Mouse (Mus musculus): Measurements from ENCODE around the gene Acy3.

DNA sequence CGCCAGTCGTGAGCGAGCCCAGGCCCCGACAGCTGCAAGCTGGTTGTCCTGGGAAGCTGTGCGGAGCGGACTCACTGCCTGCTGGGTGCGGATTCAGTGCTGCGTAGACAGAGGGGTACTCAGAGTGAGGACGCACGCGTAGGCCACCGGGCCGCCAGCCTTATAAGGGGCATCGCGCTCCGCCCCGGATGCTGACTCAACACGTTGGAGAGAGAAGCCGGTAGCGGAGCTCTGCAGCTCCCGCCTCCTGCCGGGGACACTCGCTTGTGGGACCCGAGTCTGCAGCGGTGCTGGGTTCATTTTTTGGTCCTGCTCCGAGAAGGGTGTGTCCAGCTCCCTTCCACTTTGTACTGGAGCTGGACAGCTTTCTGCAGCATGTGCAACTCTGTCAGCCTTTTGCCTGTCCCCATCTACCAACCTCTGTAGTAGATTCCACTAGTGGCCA lies 51.4 kb downstream of the Acy3 start, which contains the start of gene Gstp1:
- TF ChIP-seq CTCF (IDR thresholded peaks at IDR 0.05; ENCODE audit: low read depth) (peak; percentile 24), EP300 (IDR thresholded peaks at IDR 0.05; ENCODE audit: low read depth) (no peak)
